Mouse (Mus musculus): ENCODE measurements around the gene Lrrc3b. TPM values are rescaled to one million over a fixed set of nuclear protein-coding genes. Genes with fewer than 3 reads are reported as not detected.
A peak's percentile ranks its signal among the peaks of the same experiment; 100 is the strongest.

Lrrc3b gene
- total and polyA plus RNA-seq, 2 experiments from 2014 or later: 12.4 to 15.0 TPM

GRCm38 (mm10) chr14:15436586-15436985 is 2.2 kb downstream of the Lrrc3b start:
- peaks cover 17% of the 10 kb centered on the region for H3K4me1 ChIP-seq (ENCODE audit: control insufficient read depth, insufficient read depth)
- ATAC-seq (ENCODE audit: insufficient read depth, low read depth) (no peak), DNase-seq (ENCODE audit: low spot score) (no peak)
- 0 out of 2 replicates have a peak, but pooled peaks cover 6% of the 10 kb centered on the region for H3K36me3 ChIP-seq (replicated peaks; ENCODE audit: control insufficient read depth, insufficient read depth, low read length)
- H3K4me2 ChIP-seq (ENCODE audit: low read depth, low read length): peak overlapping the region; percentile 88
- TF ChIP-seq EP300 (IDR thresholded peaks at IDR 0.05; ENCODE audit: low read depth): no peak
- no peak for TF ChIP-seq CTCF (IDR thresholded peaks at IDR 0.05; ENCODE audit: low read depth)
- 81% methylated on average over 4 of the region's 4 CpGs for WGBS
- H3K27me3 ChIP-seq (ENCODE audit: control insufficient read depth, insufficient read depth, low read length): no peaks in the 10 kb centered on the region
- H3K27ac ChIP-seq (ENCODE audit: low read depth): no peak overlapping the region
- no peak overlapping the region for H3K4me3 ChIP-seq (ENCODE audit: low read depth, low read length)
- no peak overlapping the region for H3K9ac ChIP-seq (replicated peaks; ENCODE audit: low read depth, low read length)
- no peaks in the 10 kb centered on the region for H3K9me3 ChIP-seq (replicated peaks; ENCODE audit: control insufficient read depth, low read length)

DNA sequence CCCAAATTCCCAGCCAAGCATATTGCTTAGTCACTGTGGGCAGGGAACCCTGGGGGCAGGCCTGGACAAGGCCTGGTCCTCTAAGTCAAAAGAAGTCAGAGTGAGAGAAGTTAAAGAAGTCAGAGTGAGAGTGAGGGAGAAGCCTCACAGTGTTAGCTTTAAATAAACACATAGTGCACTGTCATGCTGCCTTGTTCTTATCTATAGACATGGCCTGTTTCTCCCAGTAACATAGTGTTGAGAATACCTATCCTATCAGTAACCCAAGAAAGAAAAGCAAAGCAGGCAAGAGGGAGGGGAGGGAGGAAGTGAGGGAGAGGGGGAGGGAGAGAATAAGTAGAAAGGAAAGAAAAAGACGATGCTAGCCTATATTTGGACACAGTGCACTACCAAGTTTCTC is 6.4 kb downstream of the Lrrc3b start:
- ATAC-seq (ENCODE audit: insufficient read depth, low read depth): 0 out of 2 replicates have a peak, but pooled peaks have one; percentile 49

DNA sequence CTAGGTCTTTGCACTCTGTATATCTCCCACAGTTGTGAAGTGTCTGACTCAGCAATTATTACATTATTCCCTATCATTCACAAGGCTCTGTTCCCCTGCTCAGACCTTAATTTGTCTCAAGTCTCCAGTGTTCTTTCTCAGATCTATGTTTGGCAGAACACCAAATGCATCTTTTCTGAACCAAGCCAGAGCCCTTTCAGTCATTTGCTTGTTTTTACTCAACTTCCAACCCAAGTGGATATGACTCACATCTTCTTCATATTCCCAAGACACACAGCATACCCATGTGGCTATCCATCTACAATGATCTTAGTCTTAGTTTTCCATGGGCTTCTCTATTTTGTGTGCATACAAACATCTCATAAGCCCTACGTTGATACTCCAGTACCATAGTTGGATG is 17.2 kb downstream of the Lrrc3b start:
- H3K4me1 ChIP-seq (ENCODE audit: control insufficient read depth, insufficient read depth): no peaks in the 10 kb centered on the region
- ATAC-seq (ENCODE audit: insufficient read depth, low read depth) (no peak), DNase-seq (ENCODE audit: low spot score) (no peak)
- no peak overlapping the region for H3K9ac ChIP-seq (replicated peaks; ENCODE audit: low read depth, low read length)
- no peaks in the 10 kb centered on the region for H3K27me3 ChIP-seq (ENCODE audit: control insufficient read depth, insufficient read depth, low read length)
- 74% methylated on average over 1 of the region's 1 CpGs for WGBS
- H3K4me2 ChIP-seq (ENCODE audit: low read depth, low read length): no peak overlapping the region
- TF ChIP-seq CTCF (IDR thresholded peaks at IDR 0.05; ENCODE audit: low read depth) (no peak), EP300 (IDR thresholded peaks at IDR 0.05; ENCODE audit: low read depth) (no peak)
- H3K4me3 ChIP-seq (ENCODE audit: low read depth, low read length): no peak overlapping the region
- H3K27ac ChIP-seq (ENCODE audit: low read depth): no peak overlapping the region
- H3K36me3 ChIP-seq (replicated peaks; ENCODE audit: control insufficient read depth, insufficient read depth, low read length): no peaks in the 10 kb centered on the region
- H3K9me3 ChIP-seq (replicated peaks; ENCODE audit: control insufficient read depth, low read length): no peaks in the 10 kb centered on the region

More for the DNA sequence above, 6.4 kb downstream of the Lrrc3b start:
- H3K9me3 ChIP-seq (replicated peaks; ENCODE audit: control insufficient read depth, low read length): no peaks in the 10 kb centered on the region
- TF ChIP-seq CTCF (IDR thresholded peaks at IDR 0.05; ENCODE audit: low read depth) (no peak), EP300 (IDR thresholded peaks at IDR 0.05; ENCODE audit: low read depth) (no peak)
- H3K36me3 ChIP-seq (replicated peaks; ENCODE audit: control insufficient read depth, insufficient read depth, low read length): 0 out of 2 replicates have a peak, but pooled peaks cover 6% of the 10 kb centered on the region
- H3K27ac ChIP-seq (ENCODE audit: low read depth): no peak overlapping the region
- no peak overlapping the region for H3K9ac ChIP-seq (replicated peaks; ENCODE audit: low read depth, low read length)
- WGBS: 3% methylated on average over 1 of the region's 1 CpGs
- no peaks in the 10 kb centered on the region for H3K27me3 ChIP-seq (ENCODE audit: control insufficient read depth, insufficient read depth, low read length)
- DNase-seq (ENCODE audit: low spot score): no peak
- H3K4me3 ChIP-seq (ENCODE audit: low read depth, low read length): no peak overlapping the region
- H3K4me2 ChIP-seq (ENCODE audit: low read depth, low read length): no peak overlapping the region
- peaks cover 6% of the 10 kb centered on the region for H3K4me1 ChIP-seq (ENCODE audit: control insufficient read depth, insufficient read depth)

GRCm38 (mm10) chr14:15410686-15411534 is 27.9 kb downstream of the Lrrc3b start:
- DNase-seq (ENCODE audit: low spot score): no peak
- no peak overlapping the region for H3K4me2 ChIP-seq (ENCODE audit: low read depth, low read length)
- no peak overlapping the region for H3K4me3 ChIP-seq (ENCODE audit: low read depth, low read length)
- no peaks in the 10 kb centered on the region for H3K36me3 ChIP-seq (replicated peaks; ENCODE audit: control insufficient read depth, insufficient read depth, low read length)
- no peaks in the 10 kb centered on the region for H3K27me3 ChIP-seq (ENCODE audit: control insufficient read depth, insufficient read depth, low read length)
- H3K9me3 ChIP-seq (replicated peaks; ENCODE audit: control insufficient read depth, low read length): no peaks in the 10 kb centered on the region
- TF ChIP-seq CTCF (IDR thresholded peaks at IDR 0.05; ENCODE audit: low read depth) (peak; percentile 43), EP300 (IDR thresholded peaks at IDR 0.05; ENCODE audit: low read depth) (no peak)
- H3K4me1 ChIP-seq (ENCODE audit: control insufficient read depth, insufficient read depth): no peaks in the 10 kb centered on the region
- ATAC-seq (ENCODE audit: insufficient read depth, low read depth): no peak
- H3K9ac ChIP-seq (replicated peaks; ENCODE audit: low read depth, low read length): no peak overlapping the region
- H3K27ac ChIP-seq (ENCODE audit: low read depth): no peak overlapping the region
- WGBS: 60% methylated on average over 8 of the region's 8 CpGs

DNA sequence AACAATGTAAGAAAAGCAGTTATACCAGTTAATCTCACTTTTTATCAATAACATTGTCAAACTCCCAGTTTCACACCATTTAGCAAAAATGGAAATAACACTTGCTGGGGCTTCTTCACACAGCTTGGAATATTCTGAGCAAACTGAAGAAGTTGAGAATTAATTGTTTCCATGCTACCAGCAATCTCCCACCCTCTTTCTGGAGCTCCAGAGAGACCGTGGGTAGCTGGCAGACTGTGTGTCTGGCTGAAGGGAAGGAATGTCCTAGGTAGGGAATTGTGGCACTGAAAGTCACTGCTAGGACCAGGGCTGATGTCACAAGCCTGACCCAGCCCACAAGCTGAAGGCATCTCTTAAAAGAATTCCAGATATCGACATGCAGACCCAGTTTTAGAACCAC is 53.3 kb downstream of the Lrrc3b start:
- TF ChIP-seq EP300 (IDR thresholded peaks at IDR 0.05; ENCODE audit: low read depth) (no peak), CTCF (IDR thresholded peaks at IDR 0.05; ENCODE audit: low read depth) (no peak)
- WGBS: 49% methylated on average over 2 of the region's 2 CpGs

More for the DNA sequence above, 53.3 kb downstream of the Lrrc3b start:
- H3K9ac ChIP-seq (replicated peaks; ENCODE audit: low read depth, low read length): no peak overlapping the region
- H3K4me1 ChIP-seq (ENCODE audit: control insufficient read depth, insufficient read depth): no peaks in the 10 kb centered on the region
- no peaks in the 10 kb centered on the region for H3K27me3 ChIP-seq (ENCODE audit: control insufficient read depth, insufficient read depth, low read length)
- no peak for DNase-seq (ENCODE audit: low spot score)
- H3K27ac ChIP-seq (ENCODE audit: low read depth): no peak overlapping the region
- H3K4me2 ChIP-seq (ENCODE audit: low read depth, low read length): no peak overlapping the region
- ATAC-seq (ENCODE audit: insufficient read depth, low read depth): no peak
- no peaks in the 10 kb centered on the region for H3K36me3 ChIP-seq (replicated peaks; ENCODE audit: control insufficient read depth, insufficient read depth, low read length)
- no peak overlapping the region for H3K4me3 ChIP-seq (ENCODE audit: low read depth, low read length)
- no peaks in the 10 kb centered on the region for H3K9me3 ChIP-seq (replicated peaks; ENCODE audit: control insufficient read depth, low read length)

All from heart, postnatal 0 days (tissue).